15 mouse cellular contexts compared by ENCODE assay signal in genomic region chr10:76445996-76446681, GRCm38 (mm10). TPM values are rescaled to one million over a fixed set of nuclear protein-coding genes. Genes with fewer than 3 reads are reported as not detected.
DNase-seq lines count a peak whose midpoint lies in the region; ATAC-seq and TF ChIP-seq lines count a peak whose summit lies in the region.
"Had no signal": no experiment of that assay in that cellular context is flagged by ENCODE, and none has a peak within 500 bp of the region (broad histone marks: within the 10 kb centered on the region; RNA-seq: fewer than 3 reads in every experiment).

No protein-coding gene starts in this region.

- peaks cover 12% of the 10 kb centered on the region; the same call in 1 of the 2 replicates for H3K4me1 ChIP-seq in kidney, postnatal 0 days (replicated peaks; ENCODE audit: insufficient read depth, low read length)
- peaks cover 45% of the 10 kb centered on the region for H3K4me1 ChIP-seq in liver, embryonic 13.5 days (replicated peaks)
- H3K4me1 ChIP-seq in midbrain, embryonic 16.5 days (ENCODE audit: control insufficient read depth, insufficient read depth, low read length): peaks cover 13% of the 10 kb centered on the region

- intact Hi-C loops in heart, postnatal 10 days (cut with DNase I): no loop called here

- no peak for TF ChIP-seq CTCF in kidney, postnatal 0 days (IDR thresholded peaks at IDR 0.05; ENCODE audit: low read depth)

- no peaks in the 10 kb centered on the region for H3K9me3 ChIP-seq in kidney, postnatal 0 days (replicated peaks; ENCODE audit: low read length)
- no peaks in the 10 kb centered on the region for H3K9me3 ChIP-seq in liver, embryonic 13.5 days (replicated peaks)
- H3K9me3 ChIP-seq in midbrain, embryonic 16.5 days (replicated peaks; ENCODE audit: control insufficient read depth, low read length, poor library complexity, severe bottlenecking): no peaks in the 10 kb centered on the region
- H3K9me3 ChIP-seq: embryonic facial prominence, embryonic 12.5 days; hindbrain, embryonic 10.5 days had no signal

- H3K4me3 ChIP-seq in kidney, postnatal 0 days (replicated peaks; ENCODE audit: low read depth, low read length): no peak overlapping the region
- no peak overlapping the region for H3K4me3 ChIP-seq in liver, embryonic 13.5 days (replicated peaks)
- no peak overlapping the region for H3K4me3 ChIP-seq in midbrain, embryonic 16.5 days (ENCODE audit: low read depth, low read length)
- H3K4me3 ChIP-seq: embryonic facial prominence, embryonic 12.5 days; hindbrain, embryonic 10.5 days had no signal

- no peak overlapping the region for H3K4me2 ChIP-seq in kidney, postnatal 0 days (ENCODE audit: low read length)
- H3K4me2 ChIP-seq in liver, embryonic 13.5 days: no peak overlapping the region
- H3K4me2 ChIP-seq in midbrain, embryonic 16.5 days (ENCODE audit: low read length): no peak overlapping the region
- H3K4me2 ChIP-seq: embryonic facial prominence, embryonic 12.5 days had no signal

- no peak overlapping the region for H3K9ac ChIP-seq in kidney, postnatal 0 days (ENCODE audit: low read depth, low read length)
- 0 out of 2 replicates have a peak overlapping the region, but pooled peaks have one; percentile 0 for H3K9ac ChIP-seq in liver, embryonic 13.5 days
- H3K9ac ChIP-seq in midbrain, embryonic 16.5 days (ENCODE audit: low read depth, low read length): no peak overlapping the region
- H3K9ac ChIP-seq: embryonic facial prominence, embryonic 12.5 days had no signal

- H3K27me3 ChIP-seq in kidney, postnatal 0 days (ENCODE audit: insufficient read depth, low read length): no peaks in the 10 kb centered on the region
- H3K27me3 ChIP-seq in liver, embryonic 13.5 days: no peaks in the 10 kb centered on the region
- H3K27me3 ChIP-seq in midbrain, embryonic 16.5 days (ENCODE audit: control insufficient read depth, insufficient read depth, low read depth, low read length): no peaks in the 10 kb centered on the region
- H3K27me3 ChIP-seq: embryonic facial prominence, embryonic 12.5 days had no signal

- H3K36me3 ChIP-seq in kidney, postnatal 0 days (ENCODE audit: insufficient read depth, low read length): no peaks in the 10 kb centered on the region
- no peaks in the 10 kb centered on the region for H3K36me3 ChIP-seq in liver, embryonic 13.5 days
- H3K36me3 ChIP-seq in midbrain, embryonic 16.5 days (ENCODE audit: control insufficient read depth, insufficient read depth, low read length): no peaks in the 10 kb centered on the region
- H3K36me3 ChIP-seq: embryonic facial prominence, embryonic 12.5 days; hindbrain, embryonic 10.5 days had no signal

- 64% methylated on average over 4 of the region's 4 CpGs for WGBS in kidney, postnatal 0 days
- WGBS in liver, embryonic 13.5 days (ENCODE audit: insufficient replicate concordance): 21% methylated on average over 4 of the region's 4 CpGs
- WGBS in midbrain, embryonic 16.5 days: 89% methylated on average over 4 of the region's 4 CpGs

- peak; percentile 61 for DNase-seq in kidney, postnatal 0 days (ENCODE audit: low spot score)
- no peak for DNase-seq in kidney, adult 11 months
- peak; percentile 51 to 56 for DNase-seq in heart, postnatal 10 days
- DNase-seq in liver, embryonic 13.5 days: peak; percentile 24
- DNase-seq in lung, postnatal 4 days: peak; percentile 53 to 56
- no peak for DNase-seq in left cerebral cortex, adult 11 months (ENCODE audit: low spot score)
- DNase-seq in retina, postnatal 1 day: no peak
- DNase-seq: layer of hippocampus, postnatal 36 days; midbrain, embryonic 14.5 days; thymus, postnatal 36 days had no signal

- ATAC-seq in kidney, postnatal 0 days (replicated peaks; ENCODE audit: low FRiP score, low read depth): no peak
- ATAC-seq in liver, embryonic 13.5 days (ENCODE audit: low read depth): no peak
- no peak for ATAC-seq in midbrain, embryonic 16.5 days
- ATAC-seq: forebrain, embryonic 16.5 days had no signal

- no peak overlapping the region for H3K27ac ChIP-seq in kidney, postnatal 0 days
- peak overlapping the region; percentile 71 for H3K27ac ChIP-seq in liver, embryonic 13.5 days
- no peak overlapping the region for H3K27ac ChIP-seq in midbrain, embryonic 16.5 days (ENCODE audit: low read length)
- H3K27ac ChIP-seq: embryonic facial prominence, embryonic 12.5 days; hindbrain, embryonic 10.5 days had no signal

RNA-seq across cellular contexts. Expression of gene 2610028H24Rik, which starts 2.7 kb away (rescaled TPM):
- not detected in 2 replicates for polyA plus RNA-seq in kidney, postnatal 0 days (2015; fragmentation: Nextera tagmentation; extraction: Ambion mirVana)
- under 1 TPM; 0.22 to 0.50 TPM for total RNA-seq in heart, postnatal 10 days (2021)
- not detected in 2 replicates for polyA plus RNA-seq in liver, embryonic 13.5 days (2015; fragmentation: Nextera tagmentation; extraction: Ambion mirVana)
- polyA plus RNA-seq in midbrain, embryonic 16.5 days (2015; fragmentation: Nextera tagmentation; extraction: Ambion mirVana): not detected in 2 replicates
- total RNA-seq: layer of hippocampus, postnatal 36 days had no signal
- polyA plus RNA-seq: embryonic facial prominence, embryonic 12.5 days; forebrain, embryonic 16.5 days; hindbrain, embryonic 10.5 days; midbrain, embryonic 14.5 days; spleen, adult 2 months had no signal

RNA-seq across cellular contexts. Expression of gene Pcnt, which starts 3.6 kb away (rescaled TPM):
- 7.9 and 8.2 TPM in 2 replicates for polyA plus RNA-seq in kidney, postnatal 0 days (2015; fragmentation: Nextera tagmentation; extraction: Ambion mirVana)
- total RNA-seq in heart, postnatal 10 days (2021): 10 to 100 TPM; 30.0 to 36.4 TPM
- 8.3 and 9.5 TPM in 2 replicates for polyA plus RNA-seq in liver, embryonic 13.5 days (2015; fragmentation: Nextera tagmentation; extraction: Ambion mirVana)
- polyA plus RNA-seq in midbrain, embryonic 16.5 days (2015; fragmentation: Nextera tagmentation; extraction: Ambion mirVana): 6.5 and 7.0 TPM in 2 replicates

RNA-seq across cellular contexts. Expression of gene AC141477.1, which starts 5.9 kb away (rescaled TPM):
- polyA plus RNA-seq in kidney, postnatal 0 days (2015; fragmentation: Nextera tagmentation; extraction: Ambion mirVana): not detected in 2 replicates
- not detected for total RNA-seq in heart, postnatal 10 days (2021)
- polyA plus RNA-seq in liver, embryonic 13.5 days (2015; fragmentation: Nextera tagmentation; extraction: Ambion mirVana): not detected in 2 replicates
- polyA plus RNA-seq in midbrain, embryonic 16.5 days (2015; fragmentation: Nextera tagmentation; extraction: Ambion mirVana): not detected in 2 replicates
- total RNA-seq: layer of hippocampus, postnatal 36 days had no signal
- polyA plus RNA-seq: embryonic facial prominence, embryonic 12.5 days; forebrain, embryonic 16.5 days; hindbrain, embryonic 10.5 days; midbrain, embryonic 14.5 days; spleen, adult 2 months had no signal

RNA-seq across cellular contexts. Expression of gene Mcm3ap, which starts 22.6 kb away (rescaled TPM):
- polyA plus RNA-seq in kidney, postnatal 0 days (2015; fragmentation: Nextera tagmentation; extraction: Ambion mirVana): 41.6 and 45.9 TPM in 2 replicates
- 10 to 100 TPM; 34.4 to 36.0 TPM for total RNA-seq in heart, postnatal 10 days (2021)
- polyA plus RNA-seq in liver, embryonic 13.5 days (2015; fragmentation: Nextera tagmentation; extraction: Ambion mirVana): 25.2 and 26.5 TPM in 2 replicates
- 61.4 and 69.9 TPM in 2 replicates for polyA plus RNA-seq in midbrain, embryonic 16.5 days (2015; fragmentation: Nextera tagmentation; extraction: Ambion mirVana)

RNA-seq across cellular contexts. Expression of gene Ybey, which starts 22.8 kb away (rescaled TPM):
- polyA plus RNA-seq in kidney, postnatal 0 days (2015; fragmentation: Nextera tagmentation; extraction: Ambion mirVana): 5.4 and 5.9 TPM in 2 replicates
- 1 to 10 TPM; 3.5 to 3.6 TPM for total RNA-seq in heart, postnatal 10 days (2021)
- polyA plus RNA-seq in liver, embryonic 13.5 days (2015; fragmentation: Nextera tagmentation; extraction: Ambion mirVana): 3.3 and 4.2 TPM in 2 replicates
- 6.4 and 6.7 TPM in 2 replicates for polyA plus RNA-seq in midbrain, embryonic 16.5 days (2015; fragmentation: Nextera tagmentation; extraction: Ambion mirVana)

Comparison
In these comparisons a context has a peak if more than half of its experiments do, and no peak if none do; other contexts are left out.
1. DNase-seq: peak in kidney, postnatal 0 days (single experiment), heart, postnatal 10 days (2 of 2), liver, embryonic 13.5 days (single experiment) and lung, postnatal 4 days (2 of 2); none in kidney, adult 11 months (single experiment), left cerebral cortex, adult 11 months (single experiment) and retina, postnatal 1 day (single experiment).